Mouse (Mus musculus) hindbrain, embryonic 16.5 days (tissue): ENCODE data around the gene 1700008P02Rik. TPM values are rescaled to one million over a fixed set of nuclear protein-coding genes. Genes with fewer than 3 reads are reported as not detected.
"Not testable (repeated sequence)": the region's sequence is repeated elsewhere in the genome, so short reads cannot be mapped to it uniquely, and the experiment has no call there.

Source experiments
- ATAC-seq: fragments of 200-750 bp; cut with Nextera tagmentation; 2 replicates; pipeline ENCODE4 v1.8.0; 2017; ENCODE audit warnings: moderate TSS enrichment, moderate library complexity
- H3K27ac ChIP-seq: fragments of 300-500 bp; sonication (generic); 2 replicates; pipeline ENCODE4 v1.5.1; 2014; ENCODE audit warnings: low read depth, mild to moderate bottlenecking, control low read depth, low read length, moderate library complexity
- H3K27me3 ChIP-seq: fragments of 300-500 bp; sonication (generic); replicated peaks from 2 replicates; pipeline ENCODE4 v1.6.1; 2014; ENCODE audit warnings: low read length; ENCODE audit not compliant: control insufficient read depth, insufficient read depth
- H3K36me3 ChIP-seq: fragments of 300-500 bp; sonication (generic); 2 replicates; pipeline ENCODE4 v1.6.1; 2014; ENCODE audit warnings: mild to moderate bottlenecking, low read length, moderate library complexity, mixed read lengths; ENCODE audit not compliant: control insufficient read depth, insufficient read depth
- H3K4me1 ChIP-seq: fragments of 300-500 bp; sonication (generic); 2 replicates; pipeline ENCODE4 v1.6.1; 2014; ENCODE audit warnings: low read depth, low read length; ENCODE audit not compliant: control insufficient read depth, insufficient read depth
- H3K4me2 ChIP-seq: fragments of 300-500 bp; sonication (generic); 2 replicates; pipeline ENCODE4 v1.6.1; 2014; ENCODE audit warnings: mild to moderate bottlenecking, low read length, control low read depth, moderate library complexity
- H3K4me3 ChIP-seq: fragments of 300-500 bp; sonication (generic); 2 replicates; pipeline ENCODE4 v1.5.1; 2014; ENCODE audit warnings: mild to moderate bottlenecking, low read length, control low read depth, moderate library complexity
- H3K9ac ChIP-seq: fragments of 300-500 bp; sonication (generic); 2 replicates; pipeline ENCODE4 v1.6.1; 2014; ENCODE audit warnings: low read depth, mild to moderate bottlenecking, control low read depth, low read length, moderate library complexity
- H3K9me3 ChIP-seq: fragments of 300-500 bp; sonication (generic); 2 replicates; pipeline ENCODE4 v1.6.1; 2014; ENCODE audit warnings: mild to moderate bottlenecking, low read length, moderate library complexity; ENCODE audit not compliant: control insufficient read depth
- WGBS: fragments of 180-500 bp; shearing (Covaris S2); extraction: QIAGEN DNeasy Blood & Tissue Kit; methylation state at CpG from one replicate; pipeline ENCODE4 v1.1.7; 2014; 5-methylcytosine and 5-hydroxymethylcytosine counted together
- polyA plus RNA-seq: library from polyadenylated mRNA; unstranded; fragments of >200 nt; fragmentation: Nextera tagmentation; extraction: Ambion mirVana; gene quantifications from 2 replicates; pipeline ENCODE4 v1.2.1, GENCODE M21; 2015

1700008P02Rik gene
- not detected in 2 replicates for polyA plus RNA-seq

DNA sequence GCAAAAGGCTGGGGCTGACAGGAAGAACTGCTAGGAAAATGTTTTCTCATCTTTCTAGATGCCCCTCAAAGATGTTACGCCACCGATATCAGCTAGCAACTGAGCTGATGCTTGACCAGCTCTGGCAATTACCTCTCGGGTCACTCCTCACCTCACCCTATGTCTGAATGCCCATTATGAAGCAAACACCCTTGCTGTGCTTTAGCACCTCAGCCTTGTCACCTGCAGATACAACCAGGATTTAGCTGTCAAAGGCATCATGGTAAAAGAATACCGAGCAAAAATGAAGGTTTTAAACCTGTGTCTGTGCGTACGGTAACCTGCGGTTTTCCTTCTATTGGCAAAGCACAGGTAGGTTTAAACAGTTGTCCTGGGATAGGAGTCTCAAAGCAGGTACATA lies at the start of gene 1700008P02Rik:
1700008P02Rik (minus strand) TSS at position 101 of the 400 bp plus-strand sequence.
- Histone ChIP-seq H3K27me3 (no peaks in the 10 kb centered on the region), H3K9ac (no peak within 1 kb of the TSS), H3K4me2 (no peak within 1 kb of the TSS), H3K27ac (no peak within 1 kb of the TSS), H3K4me1 (no peaks in the 10 kb centered on the region), H3K4me3 (no peak within 1 kb of the TSS), H3K9me3 (no peaks in the 10 kb centered on the region), H3K36me3 (no peaks in the 10 kb centered on the region)
- no peak for ATAC-seq
- 94% methylated on average over 7 of the region's 7 CpGs for WGBS

DNA sequence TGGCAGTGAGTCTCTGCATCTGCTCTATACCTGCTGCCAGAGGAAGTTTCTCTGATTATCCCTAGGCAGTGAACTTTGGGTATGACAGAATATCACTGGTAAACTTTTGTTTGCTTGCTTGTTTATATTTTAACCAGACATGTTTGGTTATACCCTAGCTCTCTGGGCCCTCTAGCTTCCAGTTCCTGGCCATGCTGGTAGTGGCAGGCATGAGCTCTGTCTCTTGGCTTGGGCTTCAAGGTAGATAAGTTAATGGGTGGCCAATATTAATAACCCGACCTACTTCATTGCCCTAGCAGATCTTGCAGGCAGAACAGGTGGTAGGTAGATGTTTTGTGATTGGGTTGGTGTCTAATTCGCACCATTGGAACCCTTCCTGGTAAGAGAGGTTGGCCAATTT lies 29.2 kb upstream of the 1700008P02Rik start:
- no peak for ATAC-seq
- H3K9ac ChIP-seq, result no peak overlapping the region
- no peak overlapping the region for H3K27ac ChIP-seq
- no peaks in the 10 kb centered on the region for H3K36me3 ChIP-seq
- no peaks in the 10 kb centered on the region for H3K27me3 ChIP-seq
- H3K4me2 ChIP-seq, result no peak overlapping the region
- no peaks in the 10 kb centered on the region for H3K9me3 ChIP-seq
- H3K4me1 ChIP-seq, result no peaks in the 10 kb centered on the region
- no peak overlapping the region for H3K4me3 ChIP-seq
- 86% methylated on average over 2 of the region's 2 CpGs for WGBS

DNA sequence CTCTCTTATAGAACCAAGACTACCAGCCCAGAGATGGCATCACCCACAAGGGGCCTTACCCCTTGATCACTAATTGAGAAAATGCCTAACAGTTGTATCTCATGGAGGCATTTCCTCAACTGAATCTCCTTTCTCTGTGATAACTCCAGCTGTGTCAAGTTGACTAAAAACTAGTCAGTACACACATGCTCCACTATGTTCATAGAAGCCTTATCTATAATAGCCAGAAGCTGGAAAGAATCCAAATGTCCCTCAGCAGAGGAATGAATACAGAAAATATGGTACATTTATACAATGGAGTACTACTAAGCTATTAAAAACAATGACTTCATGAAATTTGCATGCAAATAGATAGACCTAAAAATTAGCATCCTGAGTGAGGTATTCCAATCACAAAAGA lies 17.9 kb upstream of the 1700008P02Rik start:
- ATAC-seq, H3K27ac ChIP-seq, H3K4me1 ChIP-seq, H3K36me3 ChIP-seq, H3K9ac ChIP-seq, H3K9me3 ChIP-seq, H3K4me3 ChIP-seq, H3K4me2 ChIP-seq, H3K27me3 ChIP-seq: not testable (repeated sequence)

DNA sequence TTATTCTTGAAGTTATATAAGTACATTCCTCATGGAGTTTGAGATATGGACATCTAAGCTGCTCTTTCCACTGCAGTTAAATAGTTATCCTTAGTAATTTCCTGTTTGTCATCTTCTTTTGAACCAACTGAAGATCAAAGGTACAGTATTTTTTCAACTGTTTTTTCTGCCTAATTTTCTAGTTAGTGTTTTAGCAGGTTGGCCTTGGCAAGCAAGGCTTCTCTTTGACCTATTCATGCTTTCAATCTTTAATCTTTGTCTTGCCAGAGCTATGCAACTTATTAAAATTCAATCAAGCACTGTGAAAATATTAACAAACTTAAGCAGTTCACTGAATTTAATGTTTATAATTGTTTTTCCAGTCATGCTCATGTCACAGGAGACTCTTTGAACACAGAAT lies 14.0 kb upstream of the 1700008P02Rik start:
- Histone ChIP-seq H3K27me3 (no peaks in the 10 kb centered on the region), H3K9me3 (no peaks in the 10 kb centered on the region), H3K27ac (no peak overlapping the region), H3K36me3 (no peaks in the 10 kb centered on the region), H3K4me2 (no peak overlapping the region), H3K4me1 (no peaks in the 10 kb centered on the region), H3K4me3 (no peak overlapping the region), H3K9ac (no peak overlapping the region)
- ATAC-seq, result no peak

DNA sequence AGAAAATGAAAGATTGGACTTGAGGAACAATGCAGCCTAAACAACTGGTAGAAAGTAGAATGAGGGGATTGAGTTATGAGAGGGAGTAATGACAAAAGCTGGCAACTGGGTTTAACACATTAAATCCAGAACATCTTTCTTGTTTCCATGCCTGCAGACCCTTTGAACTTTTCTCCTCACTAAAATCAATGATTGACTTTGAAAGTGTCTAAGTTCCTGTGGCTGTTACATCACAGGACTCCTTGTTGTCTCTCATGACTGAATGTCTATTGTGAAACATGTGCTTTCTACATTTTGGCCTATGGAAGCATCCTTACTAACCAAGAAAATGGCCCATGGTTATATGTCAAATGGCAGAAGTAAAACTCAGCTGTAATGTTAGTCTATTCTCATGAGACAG lies 2.4 kb downstream of the 1700008P02Rik start:
- Histone ChIP-seq H3K36me3 (no peaks in the 10 kb centered on the region), H3K27ac (no peak overlapping the region), H3K4me2 (no peak overlapping the region), H3K9ac (no peak overlapping the region), H3K9me3 (no peaks in the 10 kb centered on the region), H3K4me1 (no peaks in the 10 kb centered on the region), H3K27me3 (no peaks in the 10 kb centered on the region), H3K4me3 (no peak overlapping the region)
- no peak for ATAC-seq
